Mouse (Mus musculus) liver, adult 2 months (tissue): ENCODE data around the gene Lrrc75a.

Experiments used
- CTCF ChIP-seq: fragments of 200-500 bp; IDR thresholded peaks from 2 replicates; pipeline ENCODE4 v1.5.1; 2011; ENCODE audit warnings: low read depth, low read length, control low read depth
- POLR2A ChIP-seq: fragments of 200-500 bp; IDR thresholded peaks from 2 replicates; pipeline ENCODE4 v1.6.1; 2011; ENCODE audit warnings: low read length, control low read depth; ENCODE audit not compliant: insufficient read depth; ENCODE audit errors: extremely low read depth

- no peak for TF ChIP-seq CTCF
- TF ChIP-seq POLR2A, result no peak
Observed at GRCm38 (mm10) chr11:62647661-62648590, at the start of gene Lrrc75a.
